In genomic region chr10:4612313-4613036, GRCm38 (mm10) we compare ENCODE assay signal across 7 mouse cellular contexts. TPM values are rescaled to one million over a fixed set of nuclear protein-coding genes. Genes with fewer than 3 reads are reported as not detected.
A peak's percentile ranks its signal among the peaks of the same experiment; 100 is the strongest.
DNase-seq lines count a peak whose midpoint lies in the region; ATAC-seq lines count a peak whose summit lies in the region.

No protein-coding gene starts in this region.

- H3K9me3 ChIP-seq in embryonic facial prominence, embryonic 13.5 days: no peaks in the 10 kb centered on the region
- H3K9me3 ChIP-seq in stomach, embryonic 15.5 days: no peaks in the 10 kb centered on the region
- no peaks in the 10 kb centered on the region for H3K9me3 ChIP-seq in hindbrain, embryonic 13.5 days
- no peaks in the 10 kb centered on the region for H3K9me3 ChIP-seq in midbrain, embryonic 11.5 days (ENCODE audit: control insufficient read depth, low read length)

- no peak overlapping the region for H3K27ac ChIP-seq in embryonic facial prominence, embryonic 13.5 days
- no peak overlapping the region for H3K27ac ChIP-seq in stomach, embryonic 15.5 days
- H3K27ac ChIP-seq in hindbrain, embryonic 13.5 days: no peak overlapping the region
- no peak overlapping the region for H3K27ac ChIP-seq in midbrain, embryonic 11.5 days (ENCODE audit: low read depth, low read length)

- no peak overlapping the region for H3K4me3 ChIP-seq in embryonic facial prominence, embryonic 13.5 days
- peak overlapping the region; percentile 18 for H3K4me3 ChIP-seq in stomach, embryonic 15.5 days (replicated peaks)
- no peak overlapping the region for H3K4me3 ChIP-seq in hindbrain, embryonic 13.5 days
- H3K4me3 ChIP-seq in midbrain, embryonic 11.5 days (ENCODE audit: low read depth, low read length): no peak overlapping the region

- H3K36me3 ChIP-seq in embryonic facial prominence, embryonic 13.5 days: no peaks in the 10 kb centered on the region
- no peaks in the 10 kb centered on the region for H3K36me3 ChIP-seq in stomach, embryonic 15.5 days
- H3K36me3 ChIP-seq in hindbrain, embryonic 13.5 days: no peaks in the 10 kb centered on the region
- no peaks in the 10 kb centered on the region for H3K36me3 ChIP-seq in midbrain, embryonic 11.5 days (ENCODE audit: control insufficient read depth, insufficient read depth, low read length)

- peak; percentile 41 for DNase-seq in urinary bladder, postnatal 14 days (ENCODE audit: low spot score)
- no peak for DNase-seq in urinary bladder, adult 18-20 months (ENCODE audit: low spot score in 2 of 2)
- DNase-seq in kidney, postnatal 4 days: peak; percentile 31 to 54
- DNase-seq in midbrain, embryonic 11.5 days (ENCODE audit: low spot score, missing footprints): no peak

- peaks cover 6% of the 10 kb centered on the region; the same call in 1 of the 2 replicates for H3K4me1 ChIP-seq in embryonic facial prominence, embryonic 13.5 days
- H3K4me1 ChIP-seq in stomach, embryonic 15.5 days: no peaks in the 10 kb centered on the region
- no peaks in the 10 kb centered on the region for H3K4me1 ChIP-seq in hindbrain, embryonic 13.5 days (replicated peaks)
- no peaks in the 10 kb centered on the region for H3K4me1 ChIP-seq in midbrain, embryonic 11.5 days (ENCODE audit: control insufficient read depth, insufficient read depth, low read length)

- no peak for ATAC-seq in embryonic facial prominence, embryonic 13.5 days (ENCODE audit: insufficient number of reproducible peaks, insufficient read depth, low FRiP score, low TSS enrichment, low read depth)
- no peak; the same call in 1 of the 2 replicates for ATAC-seq in stomach, embryonic 15.5 days (ENCODE audit: insufficient read depth, low FRiP score, low read depth)
- ATAC-seq in hindbrain, embryonic 13.5 days (ENCODE audit: low FRiP score): no peak
- no peak for ATAC-seq in midbrain, embryonic 11.5 days (ENCODE audit: low FRiP score)

- H3K4me2 ChIP-seq in embryonic facial prominence, embryonic 13.5 days: peak overlapping the region; percentile 49
- H3K4me2 ChIP-seq in stomach, embryonic 15.5 days: peak overlapping the region; percentile 45
- no peak overlapping the region for H3K4me2 ChIP-seq in hindbrain, embryonic 13.5 days
- no peak overlapping the region for H3K4me2 ChIP-seq in midbrain, embryonic 11.5 days

- H3K9ac ChIP-seq in embryonic facial prominence, embryonic 13.5 days: no peak overlapping the region
- H3K9ac ChIP-seq in stomach, embryonic 15.5 days: no peak overlapping the region
- no peak overlapping the region for H3K9ac ChIP-seq in hindbrain, embryonic 13.5 days
- no peak overlapping the region for H3K9ac ChIP-seq in midbrain, embryonic 11.5 days (ENCODE audit: low read length)

- no peaks in the 10 kb centered on the region for H3K27me3 ChIP-seq in embryonic facial prominence, embryonic 13.5 days
- no peaks in the 10 kb centered on the region for H3K27me3 ChIP-seq in stomach, embryonic 15.5 days (replicated peaks)
- no peaks in the 10 kb centered on the region for H3K27me3 ChIP-seq in hindbrain, embryonic 13.5 days
- no peaks in the 10 kb centered on the region for H3K27me3 ChIP-seq in midbrain, embryonic 11.5 days (ENCODE audit: control insufficient read depth, insufficient read depth, low read length)

- 65% methylated on average over 22 of the region's 22 CpGs for WGBS in embryonic facial prominence, embryonic 13.5 days
- WGBS in stomach, embryonic 15.5 days: 51% methylated on average over 22 of the region's 22 CpGs
- WGBS in hindbrain, embryonic 13.5 days: 84% methylated on average over 22 of the region's 22 CpGs
- 83% methylated on average over 22 of the region's 22 CpGs for WGBS in midbrain, embryonic 11.5 days

RNA-seq across cellular contexts. Expression of gene Esr1, which starts 1.1 kb away (rescaled TPM):
- polyA plus RNA-seq in embryonic facial prominence, embryonic 13.5 days (2015; fragmentation: Nextera tagmentation; extraction: Ambion mirVana): 0.15 and 0.24 TPM in 2 replicates
- 0.75 and 0.86 TPM in 2 replicates for polyA plus RNA-seq in stomach, embryonic 15.5 days (2015; fragmentation: Nextera tagmentation; extraction: Ambion mirVana)
- 0.10 and 0.16 TPM in 2 replicates for polyA plus RNA-seq in hindbrain, embryonic 13.5 days (2015; fragmentation: Nextera tagmentation; extraction: Ambion mirVana)
- 0.03 and 0.12 TPM in 2 replicates for polyA plus RNA-seq in midbrain, embryonic 11.5 days (2014; fragmentation: Nextera tagmentation; extraction: Ambion mirVana)

Comparison
In these comparisons a context has a peak if more than half of its experiments do, and no peak if none do; other contexts are left out.
1. DNase-seq: peak in urinary bladder, postnatal 14 days (single experiment) and kidney, postnatal 4 days (2 of 2); none in urinary bladder, adult 18-20 months (0 of 2) and midbrain, embryonic 11.5 days (single experiment).
2. H3K4me2 ChIP-seq: peak in embryonic facial prominence, embryonic 13.5 days (single experiment) and stomach, embryonic 15.5 days (single experiment); none in hindbrain, embryonic 13.5 days (single experiment) and midbrain, embryonic 11.5 days (single experiment).